Mouse (Mus musculus): ENCODE results near the gene Gm21988.

GRCm38 (mm10) chr11:70211972-70212371 is 27.7 kb downstream of the Gm21988 start:
- TF ChIP-seq CTCF (IDR thresholded peaks at IDR 0.05; ENCODE audit: low read depth, low read length) (no peak), GATA1 (IDR thresholded peaks at IDR 0.05; ENCODE audit: borderline replicate concordance, low read length) (no peak), POLR2AphosphoS5 (IDR thresholded peaks at IDR 0.05; ENCODE audit: insufficient replicate concordance, low read depth, low read length) (no peak)

Data from G1E (cell line).